13 mouse cellular contexts compared by ENCODE assay signal in genomic region chr15:82150042-82150441, GRCm38 (mm10).
"Had no signal": no experiment of that assay in that cellular context is flagged by ENCODE, and none has a peak within 500 bp of the region (broad histone marks: within the 10 kb centered on the region; RNA-seq: fewer than 3 reads in every experiment).

No protein-coding gene starts in this region.

- H3K9me3 ChIP-seq: intestine, embryonic 15.5 days; limb, embryonic 13.5 days had no signal

- H3K27me3 ChIP-seq: intestine, embryonic 15.5 days; limb, embryonic 13.5 days had no signal

- DNase-seq: kidney, adult 18-20 months; kidney, postnatal 10 days; kidney, postnatal 4 days; left cerebral cortex, postnatal 4 days; lung, adult 18-20 months; retina, postnatal 1 day; right cerebral cortex, postnatal 4 days; spleen, adult 18-20 months; thymus, adult 18-20 months; thymus, postnatal 25 days had no signal

- ATAC-seq: intestine, embryonic 15.5 days had no signal

- H3K4me3 ChIP-seq: intestine, embryonic 15.5 days had no signal

- H3K27ac ChIP-seq: limb, embryonic 13.5 days; liver, embryonic 14.5 days had no signal

- H3K9ac ChIP-seq: intestine, embryonic 15.5 days; limb, embryonic 13.5 days; liver, embryonic 14.5 days had no signal
